36 mouse cellular contexts compared by ENCODE assay signal in genomic region chr12:79136949-79137348, GRCm38 (mm10). TPM values are rescaled to one million over a fixed set of nuclear protein-coding genes. Genes with fewer than 3 reads are reported as not detected.
"Had no signal": no experiment of that assay in that cellular context is flagged by ENCODE, and none has a peak within 500 bp of the region (broad histone marks: within the 10 kb centered on the region; RNA-seq: fewer than 3 reads in every experiment).

No protein-coding gene starts in this region.

- H3K9ac ChIP-seq: limb, embryonic 12.5 days; limb, embryonic 13.5 days; limb, embryonic 15.5 days; liver, embryonic 12.5 days; liver, embryonic 13.5 days; liver, embryonic 14.5 days; liver, embryonic 15.5 days; liver, postnatal 0 days; lung, embryonic 14.5 days; lung, embryonic 15.5 days; midbrain, embryonic 12.5 days; midbrain, embryonic 13.5 days; midbrain, embryonic 15.5 days; neural tube, embryonic 12.5 days; neural tube, embryonic 13.5 days had no signal

- H3K4me3 ChIP-seq: limb, embryonic 10.5 days; limb, embryonic 12.5 days; limb, embryonic 13.5 days; limb, embryonic 15.5 days; liver, embryonic 12.5 days; liver, embryonic 13.5 days; liver, embryonic 15.5 days; lung, embryonic 15.5 days; megakaryocyte, embryonic 14.5 days; midbrain, embryonic 10.5 days; midbrain, embryonic 12.5 days; midbrain, embryonic 13.5 days; midbrain, embryonic 15.5 days; myocyte; neural tube, embryonic 12.5 days; neural tube, embryonic 13.5 days had no signal

- H3K4me1 ChIP-seq: limb, embryonic 10.5 days; limb, embryonic 15.5 days; liver, embryonic 12.5 days; liver, embryonic 13.5 days; liver, embryonic 15.5 days; lung, embryonic 15.5 days; midbrain, embryonic 10.5 days; midbrain, embryonic 12.5 days; neural tube, embryonic 12.5 days had no signal

- H3K27ac ChIP-seq: limb, embryonic 10.5 days; limb, embryonic 12.5 days; limb, embryonic 13.5 days; limb, embryonic 15.5 days; liver, embryonic 12.5 days; liver, embryonic 13.5 days; liver, embryonic 14.5 days; liver, embryonic 15.5 days; lung, embryonic 15.5 days; macrophage; midbrain, embryonic 10.5 days; midbrain, embryonic 12.5 days; midbrain, embryonic 13.5 days; midbrain, embryonic 15.5 days; neural tube, embryonic 12.5 days; neural tube, embryonic 13.5 days had no signal

- H3K36me3 ChIP-seq: limb, embryonic 10.5 days; limb, embryonic 12.5 days; limb, embryonic 13.5 days; limb, embryonic 15.5 days; liver, embryonic 12.5 days; liver, embryonic 13.5 days; liver, embryonic 15.5 days; lung, embryonic 15.5 days; midbrain, embryonic 10.5 days; midbrain, embryonic 12.5 days; midbrain, embryonic 13.5 days; midbrain, embryonic 15.5 days; neural tube, embryonic 12.5 days; neural tube, embryonic 13.5 days had no signal

- ATAC-seq: liver, embryonic 12.5 days; liver, postnatal 0 days; lung, postnatal 0 days; midbrain, embryonic 13.5 days; midbrain, embryonic 15.5 days; midbrain, embryonic 16.5 days had no signal

- DNase-seq: left cerebral cortex, postnatal 4 days; liver; liver, embryonic 13.5 days; liver, postnatal 0 days; lung, adult 18-20 months; lung, adult 2 months; lung, embryonic 14.5 days; lung, postnatal 10 days; lung, postnatal 14 days; lung, postnatal 36 days; lung, postnatal 4 days; midbrain, embryonic 14.5 days had no signal

- H3K4me2 ChIP-seq: limb, embryonic 12.5 days; limb, embryonic 13.5 days; limb, embryonic 15.5 days; liver, embryonic 11.5 days; liver, embryonic 12.5 days; liver, embryonic 13.5 days; liver, embryonic 15.5 days; lung, embryonic 14.5 days; lung, embryonic 15.5 days; midbrain, embryonic 11.5 days; midbrain, embryonic 12.5 days; midbrain, embryonic 13.5 days; midbrain, embryonic 15.5 days; neural tube, embryonic 12.5 days; neural tube, embryonic 13.5 days had no signal

- H3K9me3 ChIP-seq: limb, embryonic 10.5 days; limb, embryonic 12.5 days; limb, embryonic 13.5 days; limb, embryonic 15.5 days; liver, embryonic 12.5 days; liver, embryonic 13.5 days; liver, embryonic 15.5 days; lung, embryonic 15.5 days; midbrain, embryonic 10.5 days; midbrain, embryonic 12.5 days; midbrain, embryonic 13.5 days; midbrain, embryonic 15.5 days; neural tube, embryonic 12.5 days; neural tube, embryonic 13.5 days had no signal

RNA-seq across cellular contexts. Expression of gene Arg2, which starts 6.4 kb away (rescaled TPM):
- total RNA-seq: megakaryocyte-erythroid progenitor cell, adult 5-6 weeks; monocyte, adult 5-6 weeks had no signal
- polyA plus RNA-seq: liver, adult 2 months; liver, embryonic 11.5 days; liver, embryonic 14.5 days had no signal
